Mouse (Mus musculus) ES-Bruce4 (cell line): ENCODE measurements around the gene Bin2.

Source experiments
- CTCF ChIP-seq: IDR thresholded peaks from one replicate; pipeline ENCODE4 v1.8.1; 2011; ENCODE audit warnings: low read depth, low read length
- EP300 ChIP-seq: IDR thresholded peaks from 2 replicates; pipeline ENCODE4 v1.6.1; 2011; ENCODE audit warnings: low read depth, low read length; ENCODE audit not compliant: insufficient read depth
- POLR2A ChIP-seq: IDR thresholded peaks from one replicate; pipeline ENCODE4 v1.8.1; 2011; ENCODE audit warnings: low read length; ENCODE audit not compliant: insufficient read depth

DNA sequence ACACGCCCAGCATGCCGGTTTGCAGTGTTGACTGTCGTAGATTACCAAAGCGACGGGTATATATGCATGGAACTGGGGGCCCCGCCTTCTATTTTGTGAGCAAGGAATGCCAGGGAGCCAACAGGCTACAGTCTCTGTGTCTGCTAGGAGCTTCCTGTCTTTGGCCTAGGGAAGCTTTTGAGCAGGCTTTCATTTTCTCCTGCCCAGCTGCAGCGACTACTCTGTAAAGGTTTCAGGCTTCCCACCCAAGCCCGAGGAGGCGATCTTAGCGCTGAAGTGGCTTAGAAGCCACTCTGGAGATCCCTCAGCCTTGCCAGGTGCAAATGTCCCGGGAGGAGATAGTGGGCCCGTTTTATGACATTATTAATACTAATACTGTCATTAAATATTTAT, 70.5 kb downstream of the Bin2 start:
- TF ChIP-seq CTCF (no peak), EP300 (no peak), POLR2A (no peak)
